Mouse (Mus musculus) stomach, embryonic 16.5 days (tissue): Measurements from ENCODE around the gene Nek2. TPM values are rescaled to one million over a fixed set of nuclear protein-coding genes. Genes with fewer than 3 reads are reported as not detected.
A peak's percentile ranks its signal among the peaks of the same experiment; 100 is the strongest.

Source experiments
- ATAC-seq: fragments of 200-750 bp; cut with Nextera tagmentation; 2 replicates; pipeline ENCODE4 v1.8.0; 2017; ENCODE audit warnings: moderate number of reproducible peaks, moderate TSS enrichment; ENCODE audit not compliant: insufficient read depth, low FRiP score
- H3K27ac ChIP-seq: fragments of 300-500 bp; sonication (generic); 2 replicates; pipeline ENCODE4 v1.5.1; 2014; ENCODE audit warnings: low read length
- H3K27me3 ChIP-seq: fragments of 300-500 bp; sonication (generic); 2 replicates; pipeline ENCODE4 v1.6.1; 2014; ENCODE audit warnings: low read length, control low read depth, mixed read lengths; ENCODE audit not compliant: control insufficient read depth, insufficient read depth
- H3K36me3 ChIP-seq: fragments of 300-500 bp; sonication (generic); 2 replicates; pipeline ENCODE4 v1.6.1; 2014; ENCODE audit warnings: low read length; ENCODE audit not compliant: control insufficient read depth, insufficient read depth
- H3K4me1 ChIP-seq: fragments of 300-500 bp; sonication (generic); 2 replicates; pipeline ENCODE4 v1.6.1; 2014; ENCODE audit warnings: low read length, control low read depth, mixed read lengths; ENCODE audit not compliant: control insufficient read depth, insufficient read depth
- H3K4me2 ChIP-seq: fragments of 300-500 bp; sonication (generic); 2 replicates; pipeline ENCODE4 v1.6.1; 2014; ENCODE audit warnings: low read depth, low read length, mixed read lengths
- H3K4me3 ChIP-seq: fragments of 300-500 bp; sonication (generic); replicated peaks from 2 replicates; pipeline ENCODE4 v1.5.1; 2014; ENCODE audit warnings: mild to moderate bottlenecking, low read length
- H3K9ac ChIP-seq: fragments of 300-500 bp; sonication (generic); 2 replicates; pipeline ENCODE4 v1.6.1; 2014; ENCODE audit warnings: low read length
- H3K9me3 ChIP-seq: fragments of 300-500 bp; sonication (generic); replicated peaks from 2 replicates; pipeline ENCODE4 v1.6.1; 2016; ENCODE audit warnings: low read length, control low read depth; ENCODE audit not compliant: control insufficient read depth
- WGBS: fragments of 180-500 bp; shearing (Covaris S2); extraction: QIAGEN DNeasy Blood & Tissue Kit; methylation state at CpG from one replicate; pipeline ENCODE4 v1.1.7; 2014; 5-methylcytosine and 5-hydroxymethylcytosine counted together
- polyA plus RNA-seq: library from polyadenylated mRNA; unstranded; fragments of >200 nt; fragmentation: Nextera tagmentation; extraction: Ambion mirVana; gene quantifications from 2 replicates; pipeline ENCODE4 v1.2.1, GENCODE M21; 2015

Gene Nek2
- polyA plus RNA-seq, 1 experiment from 2014 or later = 32.1 TPM

- no peak overlapping the region for H3K4me2 ChIP-seq
- H3K36me3 ChIP-seq = no peaks in the 10 kb centered on the region
- WGBS = 89% methylated on average over 12 of the region's 12 CpGs
- no peak overlapping the region for H3K27ac ChIP-seq
- no peaks in the 10 kb centered on the region for H3K9me3 ChIP-seq
- H3K9ac ChIP-seq = no peak overlapping the region
- H3K4me1 ChIP-seq = 0 out of 2 replicates have a peak, but pooled peaks cover 3% of the 10 kb centered on the region
- ATAC-seq = no peak
- no peak overlapping the region for H3K4me3 ChIP-seq
- no peaks in the 10 kb centered on the region for H3K27me3 ChIP-seq
Observed at GRCm38 (mm10) chr1:191842247-191842646, 21.0 kb downstream of the Nek2 start.

DNA sequence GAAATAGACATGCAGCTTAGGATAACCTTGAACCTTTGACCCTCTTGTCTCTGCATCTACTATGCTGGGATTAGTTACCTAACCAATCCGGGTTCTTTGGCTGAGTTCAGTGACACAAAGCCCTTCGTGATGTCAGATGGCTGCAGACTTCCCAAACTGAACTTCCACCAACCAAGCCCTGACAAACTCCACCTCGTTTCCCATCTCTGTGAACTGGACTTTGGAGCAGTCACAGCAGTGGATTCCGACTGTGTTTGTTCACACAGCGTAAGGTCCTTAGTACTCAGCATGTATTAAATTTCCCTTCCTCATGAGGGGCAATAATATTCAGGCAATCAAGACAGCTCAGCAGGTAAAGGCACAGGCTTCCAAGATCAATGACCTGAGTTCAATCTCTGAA is 25.4 kb downstream of the Nek2 start:
- WGBS = 58% methylated on average over 5 of the region's 5 CpGs
- no peak overlapping the region for H3K4me3 ChIP-seq

DNA sequence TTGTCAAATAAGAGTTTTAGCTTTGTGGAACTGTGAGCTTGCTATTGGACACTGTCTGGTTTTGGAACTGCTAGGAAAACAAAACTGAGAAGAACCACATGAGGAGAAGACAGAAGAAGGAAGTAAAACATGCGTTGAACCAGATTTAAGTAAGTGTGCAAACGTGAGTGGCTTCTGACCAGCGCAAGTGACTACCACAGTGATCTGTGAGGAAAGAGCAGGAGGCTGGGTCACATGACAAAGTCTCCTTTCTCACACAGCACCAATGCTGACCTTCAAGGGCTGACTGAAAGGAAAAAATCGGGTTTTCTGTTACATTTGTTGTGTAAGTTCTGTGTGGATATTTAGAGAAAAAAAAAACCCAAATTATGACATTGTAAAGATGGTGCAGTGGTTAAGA is 28.3 kb downstream of the Nek2 start:
- no peak overlapping the region for H3K27ac ChIP-seq
- H3K36me3 ChIP-seq = no peaks in the 10 kb centered on the region
- H3K4me2 ChIP-seq = no peak overlapping the region
- 57% methylated on average over 4 of the region's 4 CpGs for WGBS
- no peak for ATAC-seq
- no peaks in the 10 kb centered on the region for H3K4me1 ChIP-seq
- no peak overlapping the region for H3K9ac ChIP-seq
- no peaks in the 10 kb centered on the region for H3K27me3 ChIP-seq
- no peak overlapping the region for H3K4me3 ChIP-seq
- H3K9me3 ChIP-seq = no peaks in the 10 kb centered on the region

More for the DNA sequence above, 25.4 kb downstream of the Nek2 start:
- Histone ChIP-seq H3K9me3 (no peaks in the 10 kb centered on the region), H3K27me3 (no peaks in the 10 kb centered on the region), H3K4me1 (no peaks in the 10 kb centered on the region), H3K9ac (no peak overlapping the region), H3K27ac (no peak overlapping the region), H3K4me2 (no peak overlapping the region), H3K36me3 (no peaks in the 10 kb centered on the region)
- no peak for ATAC-seq

DNA sequence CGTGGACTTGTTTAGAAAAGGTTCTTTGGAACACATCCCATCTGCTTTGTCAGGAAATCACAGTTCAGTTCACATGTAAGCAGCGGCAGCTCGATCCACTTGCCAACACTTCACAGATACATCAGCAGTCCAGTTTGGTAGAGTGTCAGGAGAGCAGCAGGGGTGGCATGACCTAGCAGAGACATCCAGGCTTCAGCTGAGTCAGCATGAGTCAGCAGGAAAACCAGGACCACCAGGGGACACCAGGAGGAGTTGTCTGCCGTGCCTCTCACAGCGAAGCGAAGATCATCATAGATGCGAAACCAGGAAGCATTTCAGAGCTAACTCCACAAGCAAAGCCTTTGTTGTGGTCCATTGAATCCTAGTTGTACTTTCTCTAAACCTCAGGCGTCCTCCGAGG is 32.2 kb downstream of the Nek2 start:
- no peak overlapping the region for H3K27ac ChIP-seq
- WGBS = 74% methylated on average over 9 of the region's 9 CpGs
- no peaks in the 10 kb centered on the region for H3K27me3 ChIP-seq
- no peaks in the 10 kb centered on the region for H3K9me3 ChIP-seq
- H3K4me2 ChIP-seq = no peak overlapping the region
- H3K4me1 ChIP-seq = no peaks in the 10 kb centered on the region; the same call in 1 of the 2 replicates
- no peaks in the 10 kb centered on the region for H3K36me3 ChIP-seq
- no peak for ATAC-seq
- H3K9ac ChIP-seq = no peak overlapping the region
- H3K4me3 ChIP-seq = no peak overlapping the region

DNA sequence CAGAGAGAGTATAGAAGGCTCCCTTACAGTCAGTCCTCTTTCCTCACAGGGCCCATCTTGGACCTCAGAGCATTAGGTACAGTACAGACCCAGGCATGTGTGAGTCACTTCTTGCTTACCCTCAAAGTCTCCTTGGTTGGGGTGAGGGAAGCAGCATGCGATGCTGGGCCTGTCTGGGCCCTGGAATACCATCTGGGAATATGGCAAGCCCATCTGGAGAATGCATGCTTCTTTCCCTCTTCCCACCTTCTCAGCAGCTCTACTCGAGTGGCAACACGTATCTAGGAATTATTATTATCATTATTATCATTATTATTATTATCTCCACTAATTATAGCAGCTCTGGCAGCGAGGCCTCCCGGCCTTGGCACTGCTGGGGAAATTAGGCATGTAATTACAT is 33.5 kb downstream of the Nek2 start:
- Histone ChIP-seq H3K27me3 (no peaks in the 10 kb centered on the region), H3K4me2 (no peak overlapping the region), H3K36me3 (no peaks in the 10 kb centered on the region), H3K9ac (no peak overlapping the region), H3K4me3 (no peak overlapping the region), H3K4me1 (no peaks in the 10 kb centered on the region; the same call in 1 of the 2 replicates), H3K27ac (no peak overlapping the region), H3K9me3 (no peaks in the 10 kb centered on the region)
- no peak for ATAC-seq
- 67% methylated on average over 5 of the region's 5 CpGs for WGBS

DNA sequence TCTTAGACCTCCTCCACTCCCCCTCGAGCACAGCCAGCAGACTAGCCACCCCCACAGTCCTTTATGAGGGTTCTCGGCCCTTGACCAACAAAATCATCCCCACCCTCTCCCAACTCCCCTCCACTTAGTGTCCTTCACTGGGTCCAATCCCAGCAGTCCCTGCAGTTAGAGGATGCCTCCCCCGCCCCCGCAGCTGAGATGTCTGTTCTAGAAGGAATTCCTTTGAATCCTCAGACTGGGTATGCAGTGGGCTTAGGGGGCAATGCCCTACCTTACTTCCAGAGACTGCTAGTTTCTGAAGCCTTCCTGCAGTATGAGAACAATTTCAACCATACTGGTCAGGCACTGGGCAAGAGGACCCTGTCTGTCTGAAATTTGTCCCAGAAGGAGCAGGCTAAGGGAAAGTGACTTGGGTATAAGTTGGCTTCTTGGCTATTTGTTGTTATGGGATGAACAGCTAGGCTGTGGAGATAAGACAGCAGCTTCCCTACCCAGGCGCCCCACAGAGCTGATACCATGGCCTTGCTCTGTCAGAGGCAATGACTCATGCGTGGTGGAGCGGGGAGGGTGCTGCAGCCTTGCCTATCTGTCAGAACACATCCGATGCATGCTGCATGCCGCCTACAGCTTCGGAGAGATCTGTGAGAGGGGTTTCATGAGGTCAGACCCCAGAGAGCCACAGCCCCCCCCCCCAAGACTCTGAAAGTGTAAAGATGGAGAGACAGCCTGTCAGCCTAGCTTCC is 34.1 kb downstream of the Nek2 start:
- H3K27ac ChIP-seq = no peak overlapping the region
- no peaks in the 10 kb centered on the region for H3K9me3 ChIP-seq
- WGBS = 60% methylated on average over 10 of the region's 10 CpGs
- H3K27me3 ChIP-seq = no peaks in the 10 kb centered on the region
- H3K4me3 ChIP-seq = no peak overlapping the region
- ATAC-seq = peak; percentile 63
- no peak overlapping the region for H3K4me2 ChIP-seq
- H3K36me3 ChIP-seq = no peaks in the 10 kb centered on the region
- H3K4me1 ChIP-seq = no peaks in the 10 kb centered on the region; the same call in 1 of the 2 replicates
- H3K9ac ChIP-seq = no peak overlapping the region

DNA sequence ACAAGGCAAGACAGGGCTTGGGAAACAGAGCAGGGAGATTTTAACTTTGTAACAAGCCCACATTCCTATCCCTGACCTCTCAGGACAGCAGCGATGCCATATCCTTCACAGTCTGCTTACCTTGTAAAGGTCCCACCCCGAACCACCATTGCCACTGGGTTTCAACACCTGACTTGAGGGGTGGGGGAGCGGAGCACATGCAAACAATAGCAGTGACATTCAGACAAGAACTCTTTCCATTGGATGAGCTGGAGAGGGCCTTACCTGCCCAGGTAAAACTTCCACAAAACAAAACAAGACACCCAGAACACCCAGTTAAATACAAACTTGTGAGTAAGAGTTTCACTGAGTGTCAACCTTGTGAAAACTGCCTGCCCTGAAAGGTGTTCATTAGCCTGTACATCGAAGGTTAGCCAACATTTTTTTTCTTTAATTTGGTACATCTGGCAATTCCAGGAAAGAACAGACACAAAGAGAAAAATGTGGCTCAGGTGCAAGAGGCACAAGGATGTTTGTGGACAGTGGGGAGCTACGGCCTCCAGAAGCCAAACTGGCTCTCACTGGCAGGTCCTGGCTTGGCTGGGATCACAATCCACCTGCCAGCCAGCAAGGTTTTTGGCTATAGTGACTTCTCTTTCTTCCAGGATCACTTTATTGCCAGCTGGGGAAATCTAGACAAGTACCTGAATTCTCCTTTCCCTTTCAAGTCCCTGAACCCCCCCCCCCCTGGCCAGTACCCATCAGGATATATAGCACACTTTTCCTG is 35.8 kb downstream of the Nek2 start:
- Histone ChIP-seq H3K36me3 (no peaks in the 10 kb centered on the region), H3K9me3 (no peaks in the 10 kb centered on the region), H3K4me1 (no peaks in the 10 kb centered on the region; the same call in 1 of the 2 replicates), H3K4me2 (no peak overlapping the region), H3K27ac (no peak overlapping the region), H3K9ac (no peak overlapping the region), H3K27me3 (no peaks in the 10 kb centered on the region), H3K4me3 (no peak overlapping the region)
- WGBS = 74% methylated on average over 5 of the region's 5 CpGs
- ATAC-seq = no peak

DNA sequence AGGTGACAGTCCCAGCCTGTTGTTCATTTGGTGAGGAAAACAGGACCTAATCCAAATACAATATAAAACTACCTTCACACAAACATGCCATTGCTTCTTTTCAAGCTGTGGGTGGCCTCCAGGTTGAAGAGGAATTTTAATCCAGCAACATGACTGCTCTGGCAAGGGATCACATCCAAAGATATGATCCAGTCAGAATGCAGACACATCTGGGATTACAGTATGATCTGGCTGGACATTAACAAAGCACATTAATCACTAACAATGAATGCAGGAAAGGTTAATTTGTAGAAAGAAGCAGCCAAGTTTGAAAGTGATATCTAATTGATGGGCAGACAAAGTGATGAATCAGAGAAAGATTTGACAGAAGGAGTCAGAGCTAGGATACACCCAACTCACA is 36.9 kb downstream of the Nek2 start:
- no peak overlapping the region for H3K9ac ChIP-seq
- no peak for ATAC-seq

DNA sequence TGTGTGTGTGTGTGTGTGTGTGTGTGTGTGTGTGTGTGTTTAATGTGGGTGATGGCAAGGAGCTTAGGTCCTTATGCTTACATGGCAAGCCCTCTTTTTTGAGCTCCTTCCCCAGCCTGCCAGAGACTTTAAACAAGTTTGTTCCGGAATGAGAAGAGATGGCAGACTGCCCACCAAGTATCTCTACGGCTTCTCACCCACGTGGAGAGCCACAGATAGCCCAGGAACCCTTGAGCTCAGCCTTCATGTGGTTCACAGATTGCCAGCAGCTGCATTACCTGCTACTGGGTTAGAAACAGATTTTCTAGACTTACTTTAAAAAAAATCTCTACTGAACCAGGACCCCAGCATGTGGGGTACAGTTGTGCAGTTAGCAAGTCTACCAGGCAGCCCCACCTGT is 38.6 kb downstream of the Nek2 start:
- Histone ChIP-seq H3K4me1 (no peaks in the 10 kb centered on the region; the same call in 1 of the 2 replicates), H3K36me3 (no peaks in the 10 kb centered on the region), H3K4me2 (no peak overlapping the region), H3K27me3 (no peaks in the 10 kb centered on the region), H3K9ac (no peak overlapping the region), H3K9me3 (no peaks in the 10 kb centered on the region), H3K27ac (no peak overlapping the region), H3K4me3 (no peak overlapping the region)
- 66% methylated on average over 3 of the region's 3 CpGs for WGBS
- no peak for ATAC-seq

More for the DNA sequence above, 36.9 kb downstream of the Nek2 start:
- Histone ChIP-seq H3K27me3 (no peaks in the 10 kb centered on the region), H3K4me3 (no peak overlapping the region), H3K36me3 (no peaks in the 10 kb centered on the region), H3K4me1 (no peaks in the 10 kb centered on the region; the same call in 1 of the 2 replicates), H3K9me3 (no peaks in the 10 kb centered on the region), H3K4me2 (no peak overlapping the region), H3K27ac (no peak overlapping the region)
